Mouse (Mus musculus): Measurements from ENCODE around the gene Slc37a1. TPM values are rescaled to one million over a fixed set of nuclear protein-coding genes. Genes with fewer than 3 reads are reported as not detected.
A peak's percentile ranks its signal among the peaks of the same experiment; 100 is the strongest.

Slc37a1 gene
- polyA plus RNA-seq, 1 experiment from 2014 or later, result 5.5 TPM

GRCm38 (mm10) chr17:31294363-31295214, 8.0 kb downstream of the Slc37a1 start:
- Histone ChIP-seq H3K4me1 (replicated peaks) (peaks cover 37% of the 10 kb centered on the region), H3K9ac (no peak overlapping the region), H3K4me2 (peak overlapping the region; percentile 100), H3K4me3 (no peak overlapping the region), H3K27ac (ENCODE audit: poor library complexity, severe bottlenecking) (no peak overlapping the region), H3K36me3 (no peaks in the 10 kb centered on the region), H3K27me3 (replicated peaks) (peaks cover 16% of the 10 kb centered on the region; the same call in 1 of the 2 replicates), H3K9me3 (replicated peaks) (no peaks in the 10 kb centered on the region)
- no peak for ATAC-seq (ENCODE audit: insufficient number of reproducible peaks, low FRiP score)
- whole genome bisulfite sequencing, result 77% methylated on average over 15 of the region's 15 CpGs

GRCm38 (mm10) chr17:31295215-31295891, 8.8 kb downstream of the Slc37a1 start:
- H3K9ac ChIP-seq, result peak overlapping the region; percentile 76
- peaks cover 16% of the 10 kb centered on the region; the same call in 1 of the 2 replicates for H3K27me3 ChIP-seq (replicated peaks)
- H3K4me2 ChIP-seq, result peak overlapping the region; percentile 100
- 18% methylated on average over 25 of the region's 25 CpGs for WGBS
- H3K4me1 ChIP-seq (replicated peaks), result peaks cover 37% of the 10 kb centered on the region
- ATAC-seq (ENCODE audit: insufficient number of reproducible peaks, low FRiP score), result 0 out of 2 replicates have a peak, but pooled peaks have one; percentile 7
- peak overlapping the region; percentile 70 for H3K4me3 ChIP-seq
- H3K9me3 ChIP-seq (replicated peaks), result no peaks in the 10 kb centered on the region
- H3K27ac ChIP-seq (ENCODE audit: poor library complexity, severe bottlenecking), result no peak overlapping the region
- H3K36me3 ChIP-seq, result no peaks in the 10 kb centered on the region

GRCm38 (mm10) chr17:31295892-31296781, 9.5 kb downstream of the Slc37a1 start:
- peak overlapping the region; percentile 76 for H3K9ac ChIP-seq
- peaks cover 16% of the 10 kb centered on the region; the same call in 1 of the 2 replicates for H3K27me3 ChIP-seq (replicated peaks)
- H3K36me3 ChIP-seq, result no peaks in the 10 kb centered on the region
- peaks cover 37% of the 10 kb centered on the region for H3K4me1 ChIP-seq (replicated peaks)
- H3K9me3 ChIP-seq (replicated peaks), result no peaks in the 10 kb centered on the region
- peak; percentile 51 for ATAC-seq (ENCODE audit: insufficient number of reproducible peaks, low FRiP score)
- no peak overlapping the region for H3K27ac ChIP-seq (ENCODE audit: poor library complexity, severe bottlenecking)
- H3K4me3 ChIP-seq, result peak overlapping the region; percentile 70
- 2% methylated on average over 68 of the region's 68 CpGs for WGBS
- H3K4me2 ChIP-seq, result peak overlapping the region; percentile 100

DNA sequence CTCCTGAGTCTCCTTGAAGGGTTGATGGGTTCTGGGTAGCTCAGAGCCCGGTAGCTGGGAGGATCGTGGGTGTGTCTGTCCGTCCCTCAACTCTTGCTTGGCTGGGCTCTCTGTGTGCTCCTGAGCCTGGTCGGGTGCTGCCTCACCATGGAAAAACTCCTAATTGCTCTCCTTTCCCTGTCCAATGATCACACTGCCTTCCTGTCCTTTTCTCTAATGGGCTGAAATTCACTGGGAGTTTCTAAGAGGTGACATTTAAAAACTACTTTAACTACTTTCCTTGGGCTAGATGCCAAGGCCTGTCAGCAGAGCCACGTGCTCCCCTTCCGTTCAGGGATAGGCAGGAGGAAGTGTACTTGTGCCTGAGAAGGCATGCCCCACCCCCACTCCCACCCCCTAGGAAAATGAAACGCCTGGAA, 10.9 kb downstream of the Slc37a1 start:
- no peak overlapping the region for H3K9ac ChIP-seq
- H3K4me2 ChIP-seq, result peak overlapping the region; percentile 100
- WGBS, result 10% methylated on average over 7 of the region's 7 CpGs
- H3K27ac ChIP-seq (ENCODE audit: poor library complexity, severe bottlenecking), result no peak overlapping the region
- ATAC-seq (ENCODE audit: insufficient number of reproducible peaks, low FRiP score), result no peak
- no peak overlapping the region for H3K4me3 ChIP-seq
- peaks cover 37% of the 10 kb centered on the region for H3K4me1 ChIP-seq (replicated peaks)
- peaks cover 16% of the 10 kb centered on the region; the same call in 1 of the 2 replicates for H3K27me3 ChIP-seq (replicated peaks)
- H3K9me3 ChIP-seq (replicated peaks), result no peaks in the 10 kb centered on the region
- H3K36me3 ChIP-seq, result no peaks in the 10 kb centered on the region

- Histone ChIP-seq H3K4me2 (no peak overlapping the region), H3K27me3 (replicated peaks) (peaks cover 16% of the 10 kb centered on the region; the same call in 1 of the 2 replicates), H3K4me3 (no peak overlapping the region), H3K9me3 (replicated peaks) (no peaks in the 10 kb centered on the region), H3K4me1 (replicated peaks) (peaks cover 37% of the 10 kb centered on the region), H3K36me3 (no peaks in the 10 kb centered on the region), H3K27ac (ENCODE audit: poor library complexity, severe bottlenecking) (no peak overlapping the region), H3K9ac (no peak overlapping the region)
- 61% methylated on average over 6 of the region's 6 CpGs for WGBS
- ATAC-seq (ENCODE audit: insufficient number of reproducible peaks, low FRiP score), result no peak
Observed at GRCm38 (mm10) chr17:31298419-31299209, 12.0 kb downstream of the Slc37a1 start.

- H3K9ac ChIP-seq, result no peak overlapping the region
- no peaks in the 10 kb centered on the region for H3K36me3 ChIP-seq
- H3K4me2 ChIP-seq, result no peak overlapping the region
- no peaks in the 10 kb centered on the region for H3K9me3 ChIP-seq (replicated peaks)
- peaks cover 12% of the 10 kb centered on the region; the same call in 1 of the 2 replicates for H3K27me3 ChIP-seq (replicated peaks)
- WGBS, result 80% methylated on average over 4 of the region's 4 CpGs
- H3K4me1 ChIP-seq (replicated peaks), result peaks cover 44% of the 10 kb centered on the region
- H3K27ac ChIP-seq (ENCODE audit: poor library complexity, severe bottlenecking), result no peak overlapping the region
- no peak overlapping the region for H3K4me3 ChIP-seq
- ATAC-seq (ENCODE audit: insufficient number of reproducible peaks, low FRiP score), result no peak
Observed at GRCm38 (mm10) chr17:31299981-31300380, 13.4 kb downstream of the Slc37a1 start.

- H3K4me3 ChIP-seq, result no peak overlapping the region
- H3K9ac ChIP-seq, result no peak overlapping the region
- no peak overlapping the region for H3K4me2 ChIP-seq
- H3K4me1 ChIP-seq (replicated peaks), result peaks cover 44% of the 10 kb centered on the region
- WGBS, result 74% methylated on average over 3 of the region's 3 CpGs
- 0 out of 2 replicates have a peak, but pooled peaks cover 5% of the 10 kb centered on the region for H3K27me3 ChIP-seq (replicated peaks)
- no peaks in the 10 kb centered on the region for H3K36me3 ChIP-seq
- no peak for ATAC-seq (ENCODE audit: insufficient number of reproducible peaks, low FRiP score)
- no peaks in the 10 kb centered on the region for H3K9me3 ChIP-seq (replicated peaks)
- no peak overlapping the region for H3K27ac ChIP-seq (ENCODE audit: poor library complexity, severe bottlenecking)
Observed at GRCm38 (mm10) chr17:31300736-31301135, 14.1 kb downstream of the Slc37a1 start.

GRCm38 (mm10) chr17:31303401-31303800, 16.8 kb downstream of the Slc37a1 start:
- H3K9me3 ChIP-seq (replicated peaks), result no peaks in the 10 kb centered on the region
- H3K27me3 ChIP-seq (replicated peaks), result no peaks in the 10 kb centered on the region
- no peak overlapping the region for H3K4me2 ChIP-seq
- no peak for ATAC-seq (ENCODE audit: insufficient number of reproducible peaks, low FRiP score)
- H3K4me1 ChIP-seq (replicated peaks), result peaks cover 31% of the 10 kb centered on the region
- no peak overlapping the region for H3K4me3 ChIP-seq
- no peaks in the 10 kb centered on the region for H3K36me3 ChIP-seq
- 89% methylated on average over 4 of the region's 4 CpGs for WGBS
- H3K9ac ChIP-seq, result no peak overlapping the region
- no peak overlapping the region for H3K27ac ChIP-seq (ENCODE audit: poor library complexity, severe bottlenecking)

GRCm38 (mm10) chr17:31304895-31305775, 18.5 kb downstream of the Slc37a1 start:
- ATAC-seq (ENCODE audit: insufficient number of reproducible peaks, low FRiP score), result peak; percentile 47; the same call in 1 of the 2 replicates
- H3K4me2 ChIP-seq, result 0 out of 2 replicates have a peak overlapping the region, but pooled peaks have one; percentile 1
- no peaks in the 10 kb centered on the region for H3K27me3 ChIP-seq (replicated peaks)
- no peak overlapping the region for H3K9ac ChIP-seq
- no peaks in the 10 kb centered on the region for H3K36me3 ChIP-seq
- H3K9me3 ChIP-seq (replicated peaks), result no peaks in the 10 kb centered on the region
- H3K27ac ChIP-seq (ENCODE audit: poor library complexity, severe bottlenecking), result peak overlapping the region; percentile 34
- peaks cover 27% of the 10 kb centered on the region for H3K4me1 ChIP-seq (replicated peaks)
- WGBS, result 35% methylated on average over 12 of the region's 12 CpGs
- no peak overlapping the region for H3K4me3 ChIP-seq
